Mouse (Mus musculus) mesoderm, embryonic 11.5 days (tissue): ENCODE measurements around the gene Slc7a8.

Experiments used
- DNase-seq: peaks from one replicate; pipeline ENCODE4 v3.0.0-alpha.2; 2012; ENCODE audit warnings: low read depth, low spot score

Slc7a8 gene

GRCm38 (mm10) chr14:54737634-54738033 lies 44.1 kb downstream of the Slc7a8 start:
- no peak for DNase-seq

GRCm38 (mm10) chr14:54736555-54737552 lies 44.9 kb downstream of the Slc7a8 start:
- peak; percentile 26 for DNase-seq

DNA sequence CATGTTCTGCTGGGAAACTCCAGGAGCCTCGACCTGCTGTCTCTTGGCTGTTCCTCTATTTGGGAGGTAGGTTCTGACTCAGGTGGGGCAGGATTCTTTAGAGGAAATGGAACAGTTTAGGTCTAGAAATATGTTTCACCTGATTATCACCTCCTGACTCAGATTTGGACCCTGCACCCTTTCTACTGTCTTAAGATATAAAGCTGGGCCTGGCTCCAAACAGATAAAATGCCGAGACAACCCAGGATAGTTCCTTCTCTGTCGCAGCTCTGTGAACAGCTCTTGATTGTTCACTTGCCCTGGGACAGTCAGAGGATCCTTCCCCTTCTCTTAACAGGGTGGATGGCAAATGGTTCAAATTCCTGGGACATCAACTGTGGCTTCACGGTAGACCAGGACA lies 46.5 kb downstream of the Slc7a8 start:
- no peak for DNase-seq

DNA sequence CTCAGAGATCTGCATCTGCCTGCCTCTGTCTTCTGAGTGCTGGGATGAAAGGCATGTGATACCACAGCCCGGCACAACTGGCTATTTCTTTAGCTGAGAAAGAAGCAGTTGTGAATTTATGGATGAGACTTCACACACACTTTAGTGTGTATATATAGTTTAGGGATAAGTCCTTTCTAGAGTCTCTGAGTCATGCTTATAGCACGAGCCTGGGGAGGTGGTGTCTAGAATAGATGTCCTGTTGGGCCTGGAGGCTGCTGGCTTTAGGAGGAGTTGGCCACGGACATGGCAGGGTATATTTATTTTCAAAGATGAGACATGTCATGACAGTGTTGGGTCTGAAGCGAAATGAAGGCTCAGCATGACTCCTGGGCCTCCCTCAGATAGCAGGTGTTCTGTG lies 47.7 kb downstream of the Slc7a8 start:
- DNase-seq, result no peak

- DNase-seq, result no peak
Measured at GRCm38 (mm10) chr14:54732206-54732605, 49.5 kb downstream of the Slc7a8 start.

DNA sequence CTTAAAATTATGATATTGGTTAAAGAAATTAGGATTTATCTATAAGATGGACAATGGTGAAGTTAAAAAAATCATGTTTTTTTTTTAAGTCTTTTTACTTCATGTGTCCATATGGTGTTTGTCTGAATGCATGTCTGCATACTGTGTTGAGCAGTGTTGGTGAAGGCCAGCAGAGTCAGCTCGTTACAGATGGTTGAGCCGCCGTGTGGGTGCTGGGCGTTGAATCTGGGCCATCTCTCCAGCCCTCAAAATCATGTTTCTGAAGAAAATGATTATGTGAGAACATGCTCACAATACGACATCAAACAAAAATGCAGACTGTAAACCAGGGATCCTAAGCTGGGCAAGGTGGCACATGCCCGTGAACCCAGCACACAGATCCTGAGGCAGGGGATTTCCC lies 51.4 kb downstream of the Slc7a8 start:
- DNase-seq, result no peak

- no peak for DNase-seq
Measured at GRCm38 (mm10) chr14:54728823-54729653, 52.7 kb downstream of the Slc7a8 start.

DNA sequence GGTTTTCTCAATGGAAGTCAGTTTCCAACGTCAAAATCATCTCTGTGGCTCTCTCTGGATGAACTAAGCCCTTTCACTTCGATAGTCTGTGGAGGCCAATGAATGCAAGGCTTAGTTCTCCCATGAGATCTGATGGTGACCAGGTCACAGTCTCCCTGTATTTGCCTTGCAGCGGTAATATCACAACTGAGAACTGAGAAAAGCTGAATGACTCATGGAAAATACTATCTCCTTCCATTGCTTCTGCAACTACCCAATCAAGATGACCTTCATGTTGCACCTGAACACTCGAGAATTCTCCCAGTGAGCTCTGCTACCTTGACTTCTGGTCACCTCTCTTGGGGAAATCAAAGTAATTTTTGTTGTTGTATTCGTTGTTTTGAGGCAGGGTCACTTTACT lies 54.2 kb downstream of the Slc7a8 start:
- DNase-seq, result no peak

DNA sequence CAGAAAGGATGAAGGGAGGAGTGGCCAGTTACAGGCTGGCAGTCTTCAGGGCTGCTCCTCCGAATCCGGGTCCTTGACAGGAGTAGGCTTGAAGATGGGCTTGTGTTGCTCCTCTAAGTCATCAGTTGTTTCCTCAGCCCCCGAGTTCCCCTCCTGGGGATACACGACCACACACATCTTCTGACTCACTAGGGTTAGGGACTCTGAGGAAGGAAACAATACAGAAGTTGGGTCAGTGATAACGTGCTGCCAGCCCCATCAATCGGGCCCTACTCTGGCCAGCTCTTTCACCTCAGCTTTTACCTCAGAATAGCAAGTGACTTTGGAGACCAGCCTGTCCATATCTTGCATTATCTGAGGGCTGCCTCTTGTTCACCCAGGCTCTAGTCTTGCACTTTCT lies 57.7 kb downstream of the Slc7a8 start:
- DNase-seq, result no peak

DNA sequence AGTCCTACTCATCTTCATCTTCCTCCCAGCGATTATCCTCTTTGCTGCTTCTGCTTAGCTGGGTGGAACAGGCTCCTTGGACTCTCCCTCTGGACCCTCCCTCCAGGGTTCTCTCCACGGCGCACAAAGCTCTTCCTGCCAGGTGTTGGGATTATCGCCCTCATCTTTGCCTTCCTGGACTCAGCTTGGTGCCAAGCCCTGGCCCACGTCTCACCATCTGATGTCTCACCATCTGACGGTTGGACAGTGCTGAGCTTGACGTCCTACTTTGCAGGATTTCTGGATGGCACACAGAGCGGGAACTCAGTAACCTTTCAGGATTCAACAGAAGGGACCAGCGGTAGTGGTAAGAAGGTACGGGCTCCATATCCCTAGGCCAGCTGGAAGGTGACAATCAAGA lies 60.0 kb downstream of the Slc7a8 start:
- DNase-seq, result no peak

GRCm38 (mm10) chr14:54720654-54721350 lies 60.9 kb downstream of the Slc7a8 start:
- DNase-seq, result no peak

DNA sequence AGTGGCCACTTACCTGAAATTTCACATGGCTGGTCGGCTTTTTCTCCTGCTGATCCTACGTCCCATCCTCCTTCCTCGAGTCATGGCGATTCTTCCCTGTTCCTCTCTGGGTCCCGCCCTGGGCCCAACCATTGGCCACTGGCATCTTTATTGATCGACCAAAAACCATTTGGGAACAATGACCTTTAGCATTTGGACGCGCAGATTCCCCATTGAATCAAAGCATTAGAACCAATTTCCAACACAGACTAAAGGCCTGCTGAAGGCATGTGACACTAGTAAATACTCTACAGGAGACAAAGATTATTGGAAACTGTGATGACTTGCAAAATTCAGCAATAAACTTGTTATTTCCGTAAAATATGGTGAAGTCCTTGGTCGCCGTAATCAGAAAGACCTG lies 61.7 kb downstream of the Slc7a8 start:
- no peak for DNase-seq

GRCm38 (mm10) chr14:54715402-54715801 lies 66.3 kb downstream of the Slc7a8 start:
- DNase-seq, result no peak

- DNase-seq, result peak; percentile 32
Measured at GRCm38 (mm10) chr14:54714617-54715081, 67.1 kb downstream of the Slc7a8 start.

DNA sequence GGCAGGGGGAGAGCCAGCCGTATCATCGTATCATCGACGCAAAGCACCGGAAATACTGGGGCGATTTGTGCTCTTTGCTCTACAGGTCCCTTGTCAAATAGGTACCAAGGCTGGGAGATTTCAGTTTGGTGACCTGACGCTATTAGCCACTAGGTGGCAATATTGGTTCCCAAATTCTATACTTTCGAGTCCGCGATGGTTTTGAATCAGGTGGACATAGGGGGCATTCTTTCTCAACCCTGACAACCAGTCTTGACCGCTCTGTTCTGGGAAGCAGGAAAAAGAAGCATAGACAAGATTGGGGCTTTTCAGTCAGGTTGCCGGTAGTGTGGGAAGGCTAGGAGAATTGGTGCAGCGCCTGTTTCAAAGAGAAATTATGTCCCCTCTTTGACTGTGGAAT lies 67.6 kb downstream of the Slc7a8 start:
- peak; percentile 91 for DNase-seq

GRCm38 (mm10) chr14:54712861-54713260 lies 68.9 kb downstream of the Slc7a8 start:
- DNase-seq, result no peak

DNA sequence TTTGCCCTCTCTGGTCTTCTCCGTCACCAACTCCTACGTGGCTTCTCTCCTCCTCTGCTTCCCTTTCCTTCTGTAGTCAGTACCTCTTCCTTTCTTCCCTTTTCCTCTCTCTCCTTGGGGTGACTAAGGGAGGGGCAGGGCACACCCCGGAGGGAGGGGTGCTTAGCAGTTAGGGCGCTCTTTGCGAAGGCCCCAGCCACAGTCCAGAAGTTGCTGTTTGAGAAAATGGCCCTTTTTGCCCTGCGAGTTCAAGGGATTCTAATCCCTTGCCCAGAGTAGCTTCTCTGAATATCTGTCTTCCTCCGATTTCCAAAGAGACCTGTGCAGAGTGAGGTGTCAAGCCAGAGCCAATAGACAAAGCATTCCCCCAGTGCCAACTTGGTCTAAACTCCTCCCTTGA lies 69.7 kb downstream of the Slc7a8 start, which contains the start of gene Cebpe:
Gene Cebpe (minus strand): TSS at position 101 of the 400 bp plus-strand sequence.
- DNase-seq, result no peak

DNA sequence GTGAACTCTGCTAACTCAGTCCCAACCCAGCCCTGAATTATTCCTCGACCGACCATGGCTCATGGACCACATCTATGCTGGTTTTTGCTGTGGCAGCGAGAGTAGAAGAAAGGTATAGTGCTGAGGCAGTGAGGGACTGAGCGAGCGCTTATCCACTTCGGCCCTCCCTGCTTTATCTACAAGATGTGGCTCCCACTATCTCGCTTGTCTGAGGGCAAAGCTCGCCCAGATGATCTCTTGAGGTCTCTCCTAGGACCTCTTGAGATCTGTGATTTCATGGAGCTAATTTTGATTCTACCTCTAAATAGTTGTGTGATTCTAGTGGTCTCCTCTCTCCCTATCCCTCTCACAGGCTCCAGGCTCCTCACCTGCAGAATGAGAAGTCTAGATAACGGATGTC lies 72.7 kb downstream of the Slc7a8 start:
- no peak for DNase-seq

GRCm38 (mm10) chr14:54706589-54707320 lies 75.0 kb downstream of the Slc7a8 start:
- DNase-seq, result no peak

GRCm38 (mm10) chr14:54705844-54706243 lies 75.9 kb downstream of the Slc7a8 start:
- DNase-seq, result no peak

DNA sequence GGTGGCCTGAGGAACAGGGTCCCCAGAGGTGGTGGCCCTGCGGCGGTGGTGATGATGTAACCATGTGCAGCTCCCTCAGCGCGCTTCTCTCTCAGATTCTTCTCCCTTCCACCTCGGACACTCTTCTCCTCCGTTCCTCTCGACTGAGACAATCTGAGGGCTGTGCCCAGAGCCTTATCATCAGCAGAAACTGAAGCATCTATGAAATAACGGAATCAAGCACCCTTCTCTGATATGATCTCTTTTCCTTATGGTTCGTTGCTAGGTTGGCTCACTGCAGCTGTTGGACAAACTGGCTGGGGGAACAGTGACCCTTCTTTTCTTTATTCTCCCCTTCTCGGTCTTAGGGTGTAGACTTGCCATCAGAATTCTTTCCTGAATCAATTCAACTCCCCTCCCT lies 78.5 kb downstream of the Slc7a8 start:
- DNase-seq, result no peak
